Mouse (Mus musculus): ENCODE data around the gene Ltb.

GRCm38 (mm10) chr17:35201787-35202186, 7.5 kb downstream of the Ltb start, which contains the start of gene Tnf:
- TF ChIP-seq CTCF (IDR thresholded peaks at IDR 0.05; ENCODE audit: borderline replicate concordance, control insufficient read depth, extremely low read depth, insufficient read depth, low read length, poor library complexity), result 0 out of 2 replicates have a peak, but pooled peaks have one; percentile 18
- TF ChIP-seq POLR2A (IDR thresholded peaks at IDR 0.05; ENCODE audit: control insufficient read depth, extremely low read depth, insufficient read depth, low read length, poor library complexity), result peak; percentile 81
